Mouse (Mus musculus) midbrain, embryonic 11.5 days (tissue): ENCODE data around the gene Smg5. TPM values are rescaled to one million over a fixed set of nuclear protein-coding genes. Genes with fewer than 3 reads are reported as not detected.

ENCODE experiments used
- polyA plus RNA-seq: library from polyadenylated mRNA; unstranded; fragments of >200 nt; fragmentation: Nextera tagmentation; extraction: Ambion mirVana; gene quantifications from 2 replicates; pipeline ENCODE4 v1.2.1, GENCODE M21; 2014

Smg5 gene
- polyA plus RNA-seq, 1 experiment from 2014 or later, result 46.8 TPM

Other genes starting within 250 kb of the Smg5 start
- gene Mef2d, start 193.9 kb upstream of the Smg5 start, polyA plus RNA-seq, result 9.0 and 10.9 TPM in 2 replicates
- 0.15 TPM in 1 of 2 replicates, not detected in the other for gene Rhbg, start 81.6 kb upstream of the Smg5 start, polyA plus RNA-seq
- gene Gm38392, start 49.0 kb upstream of the Smg5 start, polyA plus RNA-seq, result 0.11 TPM in 1 of 2 replicates, not detected in the other
- gene Tsacc, start 39.3 kb upstream of the Smg5 start, polyA plus RNA-seq, result 7.5 and 7.9 TPM in 2 replicates
- 746 and 783 TPM in 2 replicates for gene Cct3, start 39.1 kb upstream of the Smg5 start, polyA plus RNA-seq
- gene Glmp, start 11.2 kb upstream of the Smg5 start, polyA plus RNA-seq, result 70.2 and 73.7 TPM in 2 replicates
- gene Tmem79, start 112 bp upstream of the Smg5 start, polyA plus RNA-seq, result 0.90 and 1.4 TPM in 2 replicates
- 0.15 and 0.29 TPM in 2 replicates for gene Paqr6, start 28.3 kb downstream of the Smg5 start, polyA plus RNA-seq
- 0.08 and 0.12 TPM in 2 replicates for gene Bglap3, start 36.5 kb downstream of the Smg5 start, polyA plus RNA-seq
- not detected in 2 replicates for gene Bglap2, start 42.4 kb downstream of the Smg5 start, polyA plus RNA-seq
- 0.48 TPM in 1 of 2 replicates, not detected in the other for gene Bglap, start 48.2 kb downstream of the Smg5 start, polyA plus RNA-seq
- gene Pmf1, start 74.1 kb downstream of the Smg5 start, polyA plus RNA-seq, result 128 and 132 TPM in 2 replicates
- gene Slc25a44, start 88.9 kb downstream of the Smg5 start, polyA plus RNA-seq, result 20.8 and 22.3 TPM in 2 replicates
- gene Sema4a, start 124.9 kb downstream of the Smg5 start, polyA plus RNA-seq, result 6.3 and 6.8 TPM in 2 replicates
- gene Lmna, start 173.7 kb downstream of the Smg5 start, polyA plus RNA-seq, result 17.9 and 21.2 TPM in 2 replicates
- gene Mex3a, start 196.1 kb downstream of the Smg5 start, polyA plus RNA-seq, result 44.5 and 45.1 TPM in 2 replicates
- 0.25 and 0.86 TPM in 2 replicates for gene Rab25, start 212.0 kb downstream of the Smg5 start, polyA plus RNA-seq
- 87.2 and 103 TPM in 2 replicates for gene Lamtor2, start 216.8 kb downstream of the Smg5 start, polyA plus RNA-seq
- 72.4 and 73.0 TPM in 2 replicates for gene Ubqln4, start 217.5 kb downstream of the Smg5 start, polyA plus RNA-seq
- gene Ssr2, start 239.6 kb downstream of the Smg5 start, polyA plus RNA-seq, result 154 and 157 TPM in 2 replicates